Mouse (Mus musculus) hindbrain, embryonic 13.5 days (tissue): ENCODE data around the gene Prkrip1. TPM values are rescaled to one million over a fixed set of nuclear protein-coding genes. Genes with fewer than 3 reads are reported as not detected.
"Not testable (repeated sequence)": the region's sequence is repeated elsewhere in the genome, so short reads cannot be mapped to it uniquely, and the experiment has no call there.

Experiments used
- ATAC-seq: fragments of 200-750 bp; cut with Nextera tagmentation; 2 replicates; pipeline ENCODE4 v1.8.0; 2017; ENCODE audit warnings: moderate TSS enrichment; ENCODE audit not compliant: low FRiP score
- H3K27ac ChIP-seq: fragments of 300-500 bp; sonication (generic); 2 replicates; pipeline ENCODE4 v1.5.1; 2015; ENCODE audit warnings: inconsistent platforms, mild to moderate bottlenecking, moderate library complexity
- H3K27me3 ChIP-seq: fragments of 300-500 bp; sonication (generic); 2 replicates; pipeline ENCODE4 v1.6.1; 2015; ENCODE audit warnings: mild to moderate bottlenecking, inconsistent platforms
- H3K36me3 ChIP-seq: fragments of 300-500 bp; sonication (generic); 2 replicates; pipeline ENCODE4 v1.6.1; 2015; ENCODE audit warnings: mild to moderate bottlenecking, inconsistent platforms
- H3K4me1 ChIP-seq: fragments of 300-500 bp; sonication (generic); replicated peaks from 2 replicates; pipeline ENCODE4 v1.6.1; 2015; ENCODE audit warnings: inconsistent platforms
- H3K4me2 ChIP-seq: fragments of 300-500 bp; sonication (generic); 2 replicates; pipeline ENCODE4 v1.6.1; 2015; ENCODE audit warnings: inconsistent platforms, mild to moderate bottlenecking, moderate library complexity
- H3K4me3 ChIP-seq: fragments of 300-500 bp; sonication (generic); 2 replicates; pipeline ENCODE4 v1.5.1; 2015; ENCODE audit warnings: mild to moderate bottlenecking, inconsistent platforms
- H3K9ac ChIP-seq: fragments of 300-500 bp; sonication (generic); 2 replicates; pipeline ENCODE4 v1.6.1; 2015; ENCODE audit warnings: mild to moderate bottlenecking, inconsistent platforms
- H3K9me3 ChIP-seq: fragments of 300-500 bp; sonication (generic); 2 replicates; pipeline ENCODE4 v1.6.1; 2016; ENCODE audit warnings: inconsistent platforms
- WGBS: fragments of 180-500 bp; shearing (Covaris S2); methylation state at CpG from one replicate; pipeline ENCODE4 v1.1.7; 2015; 5-methylcytosine and 5-hydroxymethylcytosine counted together
- polyA plus RNA-seq: library from polyadenylated mRNA; unstranded; fragments of >200 nt; fragmentation: Nextera tagmentation; extraction: Ambion mirVana; gene quantifications from 2 replicates; pipeline ENCODE4 v1.2.1, GENCODE M21; 2015

Prkrip1 gene
- polyA plus RNA-seq, 1 experiment from 2014 or later, result 66.5 TPM

GRCm38 (mm10) chr5:136230348-136231035 is 31.7 kb upstream of the Prkrip1 start:
- Histone ChIP-seq H3K9ac (no peak overlapping the region), H3K27me3 (peaks cover 17% of the 10 kb centered on the region), H3K36me3 (peaks cover 54% of the 10 kb centered on the region), H3K4me3 (no peak overlapping the region), H3K9me3 (no peaks in the 10 kb centered on the region), H3K4me2 (no peak overlapping the region), H3K4me1 (peaks cover 39% of the 10 kb centered on the region), H3K27ac (no peak overlapping the region)
- WGBS, result 46% methylated on average over 4 of the region's 4 CpGs
- ATAC-seq, result no peak

GRCm38 (mm10) chr5:136226246-136226876 is 27.6 kb upstream of the Prkrip1 start:
- Histone ChIP-seq H3K36me3 (peaks cover 84% of the 10 kb centered on the region), H3K4me1 (peaks cover 17% of the 10 kb centered on the region), H3K27ac (no peak overlapping the region), H3K4me2 (no peak overlapping the region), H3K9me3 (no peaks in the 10 kb centered on the region), H3K9ac (no peak overlapping the region), H3K27me3 (peaks cover 5% of the 10 kb centered on the region; the same call in 1 of the 2 replicates), H3K4me3 (no peak overlapping the region)
- no peak for ATAC-seq
- WGBS, result 81% methylated on average over 7 of the region's 7 CpGs

- H3K4me3 ChIP-seq, result no peak overlapping the region
- WGBS, result 85% methylated on average over 12 of the region's 12 CpGs
- H3K9ac ChIP-seq, result no peak overlapping the region
- no peaks in the 10 kb centered on the region for H3K27me3 ChIP-seq
- ATAC-seq, result no peak
- no peak overlapping the region for H3K27ac ChIP-seq
- 0 out of 2 replicates have a peak, but pooled peaks cover 4% of the 10 kb centered on the region for H3K4me1 ChIP-seq
- no peak overlapping the region for H3K4me2 ChIP-seq
- H3K9me3 ChIP-seq, result no peaks in the 10 kb centered on the region
- peaks cover 58% of the 10 kb centered on the region for H3K36me3 ChIP-seq
These were observed 19.8 kb upstream of the Prkrip1 start for GRCm38 (mm10) chr5:136218585-136218984.

GRCm38 (mm10) chr5:136217932-136218381 is 19.2 kb upstream of the Prkrip1 start:
- Histone ChIP-seq H3K9ac (no peak overlapping the region), H3K4me1 (0 out of 2 replicates have a peak, but pooled peaks cover 4% of the 10 kb centered on the region), H3K4me2 (no peak overlapping the region), H3K27ac (no peak overlapping the region), H3K4me3 (no peak overlapping the region), H3K27me3 (no peaks in the 10 kb centered on the region), H3K36me3 (peaks cover 52% of the 10 kb centered on the region), H3K9me3 (no peaks in the 10 kb centered on the region)
- 80% methylated on average over 4 of the region's 4 CpGs for WGBS
- ATAC-seq, result no peak

- Histone ChIP-seq H3K4me3 (no peak overlapping the region), H3K9me3 (no peaks in the 10 kb centered on the region), H3K27me3 (no peaks in the 10 kb centered on the region), H3K27ac (peak overlapping the region; percentile 19; the same call in 1 of the 2 replicates), H3K9ac (no peak overlapping the region), H3K4me1 (0 out of 2 replicates have a peak, but pooled peaks cover 4% of the 10 kb centered on the region), H3K4me2 (no peak overlapping the region), H3K36me3 (peaks cover 46% of the 10 kb centered on the region)
- 83% methylated on average over 18 of the region's 18 CpGs for WGBS
- ATAC-seq, result no peak
These were observed 18.4 kb upstream of the Prkrip1 start for GRCm38 (mm10) chr5:136217004-136217665.

- Histone ChIP-seq H3K4me2 (no peak overlapping the region), H3K9ac (no peak overlapping the region), H3K27ac (no peak overlapping the region), H3K9me3 (no peaks in the 10 kb centered on the region), H3K36me3 (peaks cover 34% of the 10 kb centered on the region), H3K27me3 (no peaks in the 10 kb centered on the region), H3K4me1 (0 out of 2 replicates have a peak, but pooled peaks cover 4% of the 10 kb centered on the region), H3K4me3 (no peak overlapping the region)
- 60% methylated on average over 5 of the region's 5 CpGs for WGBS
- no peak for ATAC-seq
These were observed 17.2 kb upstream of the Prkrip1 start for GRCm38 (mm10) chr5:136215958-136216357.

GRCm38 (mm10) chr5:136215211-136215610 is 16.4 kb upstream of the Prkrip1 start:
- no peak overlapping the region for H3K4me2 ChIP-seq
- no peak overlapping the region for H3K4me3 ChIP-seq
- no peaks in the 10 kb centered on the region for H3K27me3 ChIP-seq
- H3K36me3 ChIP-seq, result peaks cover 27% of the 10 kb centered on the region
- 90% methylated on average over 3 of the region's 3 CpGs for WGBS
- no peak overlapping the region for H3K27ac ChIP-seq
- H3K9ac ChIP-seq, result no peak overlapping the region
- no peaks in the 10 kb centered on the region for H3K9me3 ChIP-seq
- H3K4me1 ChIP-seq, result 0 out of 2 replicates have a peak, but pooled peaks cover 4% of the 10 kb centered on the region
- ATAC-seq, result no peak

GRCm38 (mm10) chr5:136213716-136214115 is 15.0 kb upstream of the Prkrip1 start:
- no peak for ATAC-seq
- H3K9ac ChIP-seq, result no peak overlapping the region
- 86% methylated on average over 5 of the region's 5 CpGs for WGBS

GRCm38 (mm10) chr5:136212716-136213115 is 14.0 kb upstream of the Prkrip1 start:
- H3K4me3 ChIP-seq, result no peak overlapping the region
- no peak overlapping the region for H3K27ac ChIP-seq
- H3K9me3 ChIP-seq, result no peaks in the 10 kb centered on the region
- no peak for ATAC-seq
- H3K36me3 ChIP-seq, result peaks cover 2% of the 10 kb centered on the region; the same call in 1 of the 2 replicates
- 0 out of 2 replicates have a peak, but pooled peaks cover 4% of the 10 kb centered on the region for H3K4me1 ChIP-seq
- WGBS, result 95% methylated on average over 11 of the region's 11 CpGs
- no peak overlapping the region for H3K4me2 ChIP-seq
- no peaks in the 10 kb centered on the region for H3K27me3 ChIP-seq
- no peak overlapping the region for H3K9ac ChIP-seq

More at GRCm38 (mm10) chr5:136213716-136214115, 15.0 kb upstream of the Prkrip1 start:
- Histone ChIP-seq H3K9me3 (no peaks in the 10 kb centered on the region), H3K27me3 (no peaks in the 10 kb centered on the region), H3K36me3 (peaks cover 12% of the 10 kb centered on the region), H3K4me3 (no peak overlapping the region), H3K27ac (no peak overlapping the region), H3K4me1 (0 out of 2 replicates have a peak, but pooled peaks cover 4% of the 10 kb centered on the region), H3K4me2 (no peak overlapping the region)

- H3K27me3 ChIP-seq, H3K27ac ChIP-seq, ATAC-seq, H3K4me3 ChIP-seq, H3K4me2 ChIP-seq, H3K36me3 ChIP-seq, H3K4me1 ChIP-seq, H3K9ac ChIP-seq, H3K9me3 ChIP-seq: not testable (repeated sequence)
- 95% methylated on average over 14 of the region's 14 CpGs for WGBS
These were observed 12.8 kb upstream of the Prkrip1 start for GRCm38 (mm10) chr5:136211341-136212102.

- no peak overlapping the region for H3K9ac ChIP-seq
- H3K4me1 ChIP-seq, result no peaks in the 10 kb centered on the region
- no peaks in the 10 kb centered on the region for H3K9me3 ChIP-seq
- H3K27me3 ChIP-seq, result no peaks in the 10 kb centered on the region
- no peak overlapping the region for H3K27ac ChIP-seq
- H3K4me3 ChIP-seq, result no peak overlapping the region
- no peak for ATAC-seq
- no peaks in the 10 kb centered on the region for H3K36me3 ChIP-seq
- WGBS, result 69% methylated on average over 5 of the region's 5 CpGs
- no peak overlapping the region for H3K4me2 ChIP-seq
These were observed 11.8 kb upstream of the Prkrip1 start for GRCm38 (mm10) chr5:136210549-136210948.

- peaks cover 18% of the 10 kb centered on the region for H3K4me1 ChIP-seq
- no peaks in the 10 kb centered on the region for H3K27me3 ChIP-seq
- H3K9ac ChIP-seq, result no peak overlapping the region
- no peak overlapping the region for H3K4me2 ChIP-seq
- WGBS, result 36% methylated on average over 7 of the region's 7 CpGs
- H3K4me3 ChIP-seq, result no peak overlapping the region
- H3K36me3 ChIP-seq, result peaks cover 3% of the 10 kb centered on the region
- ATAC-seq, result peak; percentile 56; the same call in 1 of the 2 replicates
- H3K27ac ChIP-seq, result no peak overlapping the region
- no peaks in the 10 kb centered on the region for H3K9me3 ChIP-seq
These were observed 3.1 kb upstream of the Prkrip1 start for GRCm38 (mm10) chr5:136201832-136202231.
